Mouse (Mus musculus): ENCODE measurements around the gene Trp53bp1. TPM values are rescaled to one million over a fixed set of nuclear protein-coding genes. Genes with fewer than 3 reads are reported as not detected.

Gene Trp53bp1
- polyA plus RNA-seq, 2 experiments from 2014 or later, result 22.9 to 30.2 TPM

Other genes with a start within 250 kb of the Trp53bp1 start
- under 1 TPM; 0.61 to 0.78 TPM for gene Epb42, start 234.3 kb downstream of the Trp53bp1 start, polyA plus RNA-seq (2017; shearing (Covaris generic))
- not detected for gene Tgm5, start 185.6 kb downstream of the Trp53bp1 start, polyA plus RNA-seq (2017; shearing (Covaris generic))
- gene Tgm7, start 161.6 kb downstream of the Trp53bp1 start, polyA plus RNA-seq (2017; shearing (Covaris generic)), result under 1 TPM in 1 of 2 experiments, not detected in 1; 0.41 TPM
- 10 to 100 TPM; 20.4 to 22.6 TPM for gene Adal, start 131.0 kb downstream of the Trp53bp1 start, polyA plus RNA-seq (2017; shearing (Covaris generic))
- gene Lcmt2, start 130.8 kb downstream of the Trp53bp1 start, polyA plus RNA-seq (2017; shearing (Covaris generic)), result 1 to 10 TPM; 4.1 to 6.3 TPM
- gene Tubgcp4, start 100.8 kb downstream of the Trp53bp1 start, polyA plus RNA-seq (2017; shearing (Covaris generic)), result 10 to 100 TPM; 67.7 to 89.4 TPM
- 10 to 100 TPM; 26.5 to 33.9 TPM for gene Zscan29, start 100.3 kb downstream of the Trp53bp1 start, polyA plus RNA-seq (2017; shearing (Covaris generic))
- under 1 TPM; 0.10 to 0.32 TPM for gene Map1a, start 18.2 kb upstream of the Trp53bp1 start, polyA plus RNA-seq (2017; shearing (Covaris generic))
- gene Ppip5k1, start 84.0 kb upstream of the Trp53bp1 start, polyA plus RNA-seq (2017; shearing (Covaris generic)), result 1 to 10 TPM; 9.6 to 9.8 TPM
- 1 to 10 TPM in 1 of 2 experiments, under 1 TPM in 1; 0.83 to 1.5 TPM for gene Ckmt1, start 86.3 kb upstream of the Trp53bp1 start, polyA plus RNA-seq (2017; shearing (Covaris generic))
- gene Strc, start 115.8 kb upstream of the Trp53bp1 start, polyA plus RNA-seq (2017; shearing (Covaris generic)), result under 1 TPM; 0.31 to 0.60 TPM
- 1,000 to 10,000 TPM in 1 of 2 experiments, 100 to 1,000 TPM in 1; 658 to 1,122 TPM for gene Pdia3, start 142.4 kb upstream of the Trp53bp1 start, polyA plus RNA-seq (2017; shearing (Covaris generic))
- gene Catsper2, start 142.4 kb upstream of the Trp53bp1 start, polyA plus RNA-seq (2017; shearing (Covaris generic)), result 1 to 10 TPM; 2.3 to 3.8 TPM
- 1 to 10 TPM in 1 of 2 experiments, under 1 TPM in 1; 0.78 to 1.0 TPM for gene Ell3, start 172.9 kb upstream of the Trp53bp1 start, polyA plus RNA-seq (2017; shearing (Covaris generic))
- gene Serf2, start 177.8 kb upstream of the Trp53bp1 start, polyA plus RNA-seq (2017; shearing (Covaris generic)), result 1,000 to 10,000 TPM in 1 of 2 experiments, 100 to 1,000 TPM in 1; 759 to 1,222 TPM
- 100 to 1,000 TPM; 120 to 207 TPM for gene Hypk, start 181.9 kb upstream of the Trp53bp1 start, polyA plus RNA-seq (2017; shearing (Covaris generic))
- not detected for gene Serinc4, start 185.4 kb upstream of the Trp53bp1 start, polyA plus RNA-seq (2017; shearing (Covaris generic))
- gene Mfap1b, start 202.7 kb upstream of the Trp53bp1 start, polyA plus RNA-seq (2017; shearing (Covaris generic)), result 100 to 1,000 TPM in 1 of 2 experiments, 10 to 100 TPM in 1; 82.1 to 109 TPM
- gene Mfap1a, start 235.3 kb upstream of the Trp53bp1 start, polyA plus RNA-seq (2017; shearing (Covaris generic)), result 10 to 100 TPM; 32.7 to 47.6 TPM
- gene Wdr76, start 235.3 kb upstream of the Trp53bp1 start, polyA plus RNA-seq (2017; shearing (Covaris generic)), result 10 to 100 TPM; 10.1 to 20.5 TPM

All from activated CD4-positive, CD25-positive, alpha-beta regulatory T cell, adult 4 months (primary cell).